Mouse (Mus musculus): ENCODE measurements around the gene Katnbl1.

- no peak for TF ChIP-seq CTCF (IDR thresholded peaks at IDR 0.05; ENCODE audit: extremely low read depth, insufficient read depth, low read length)
- TF ChIP-seq POLR2A (IDR thresholded peaks at IDR 0.05; ENCODE audit: extremely low read depth, insufficient read depth, low read length) = no peak
Observed at GRCm38 (mm10) chr2:112437589-112437988, 58.6 kb downstream of the Katnbl1 start.

Measured in cortical plate, adult 2 months (tissue).